ENCODE assay signal across 10 mouse cellular contexts in the genomic region with DNA sequence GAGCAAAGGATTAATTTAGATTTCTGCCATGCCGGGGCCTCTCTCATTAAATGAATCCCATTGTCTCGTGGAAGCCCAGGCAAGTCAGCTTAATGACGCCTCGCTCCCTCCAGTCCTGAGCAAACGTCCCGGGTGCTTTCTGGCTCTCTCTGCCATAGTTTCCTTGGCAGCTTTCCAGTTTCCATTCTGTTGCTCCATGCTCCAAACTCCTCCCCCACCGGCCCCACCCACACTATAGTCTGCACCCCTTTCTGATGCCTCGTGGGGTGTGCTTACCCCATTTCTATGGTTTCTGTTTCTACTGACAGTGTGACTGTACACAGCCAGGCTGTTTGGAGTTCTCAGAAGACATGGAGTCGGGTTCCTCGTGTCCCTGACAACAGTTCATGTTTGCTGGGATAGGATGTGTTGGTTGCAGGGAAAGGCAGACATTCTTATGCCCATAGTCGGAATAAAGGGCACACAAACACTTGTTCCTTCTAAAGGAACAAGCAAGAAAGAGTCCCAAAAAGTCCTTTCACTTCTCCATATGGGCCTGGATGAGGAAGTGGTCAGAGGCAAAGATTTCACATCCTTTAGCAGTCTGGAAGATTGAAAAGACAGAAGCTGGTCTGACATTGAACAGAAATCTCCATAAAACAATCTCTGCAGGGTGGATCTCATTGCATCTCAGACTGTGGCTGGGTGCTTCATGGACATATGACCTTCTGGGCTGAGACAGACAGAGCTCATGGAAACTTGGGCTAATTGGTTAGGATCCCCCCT. TPM values are rescaled to one million over a fixed set of nuclear protein-coding genes. Genes with fewer than 3 reads are reported as not detected.
DNase-seq lines count a peak whose midpoint lies in the region; ATAC-seq lines count a peak whose summit lies in the region.
"Had no signal": no experiment of that assay in that cellular context is flagged by ENCODE, and none has a peak within 500 bp of the region (broad histone marks: within the 10 kb centered on the region; RNA-seq: fewer than 3 reads in every experiment).

No protein-coding gene starts in this region.

- peak overlapping the region; percentile 77 for H3K27ac ChIP-seq in neural tube, embryonic 11.5 days (ENCODE audit: low read depth, low read length)
- peak overlapping the region; percentile 92 for H3K27ac ChIP-seq in embryonic facial prominence, embryonic 10.5 days (replicated peaks)
- peak overlapping the region; percentile 81 for H3K27ac ChIP-seq in heart, embryonic 13.5 days (replicated peaks)
- peak overlapping the region; percentile 90 for H3K27ac ChIP-seq in kidney, embryonic 15.5 days
- H3K27ac ChIP-seq in liver, embryonic 11.5 days (ENCODE audit: low read depth, low read length), result 0 out of 2 replicates have a peak overlapping the region, but pooled peaks have one; percentile 6
- H3K27ac ChIP-seq in neural tube, embryonic 12.5 days, result 0 out of 2 replicates have a peak overlapping the region, but pooled peaks have one; percentile 38
- H3K27ac ChIP-seq: liver, embryonic 14.5 days had no signal

- ATAC-seq in neural tube, embryonic 11.5 days (ENCODE audit: insufficient read depth, low FRiP score, low TSS enrichment), result peak; percentile 48; the same call in 1 of the 2 replicates
- ATAC-seq in heart, embryonic 13.5 days (ENCODE audit: extremely low read depth, insufficient number of reproducible peaks, low FRiP score, low TSS enrichment), result no peak
- no peak; the same call in 1 of the 2 replicates for ATAC-seq in kidney, embryonic 15.5 days (replicated peaks; ENCODE audit: low FRiP score)
- no peak for ATAC-seq in liver, embryonic 11.5 days (replicated peaks; ENCODE audit: low FRiP score)
- peak; percentile 63; the same call in 1 of the 2 replicates for ATAC-seq in neural tube, embryonic 12.5 days (ENCODE audit: low FRiP score, low read depth)
- ATAC-seq: Patski had no signal

- H3K27me3 ChIP-seq in neural tube, embryonic 11.5 days (ENCODE audit: control insufficient read depth, insufficient read depth, low read length), result no peaks in the 10 kb centered on the region
- no peaks in the 10 kb centered on the region; the same call in 1 of the 2 replicates for H3K27me3 ChIP-seq in embryonic facial prominence, embryonic 10.5 days (replicated peaks; ENCODE audit: low read depth, poor library complexity, severe bottlenecking)
- no peaks in the 10 kb centered on the region for H3K27me3 ChIP-seq in heart, embryonic 13.5 days (replicated peaks)
- 0 out of 2 replicates have a peak, but pooled peaks cover 3% of the 10 kb centered on the region for H3K27me3 ChIP-seq in kidney, embryonic 15.5 days
- H3K27me3 ChIP-seq in liver, embryonic 11.5 days (replicated peaks; ENCODE audit: control insufficient read depth, insufficient read depth, low read length), result no peaks in the 10 kb centered on the region
- H3K27me3 ChIP-seq in neural tube, embryonic 12.5 days (replicated peaks), result no peaks in the 10 kb centered on the region

- H3K4me3 ChIP-seq in neural tube, embryonic 11.5 days (ENCODE audit: low read depth, low read length), result no peak overlapping the region
- H3K4me3 ChIP-seq in embryonic facial prominence, embryonic 10.5 days, result 0 out of 2 replicates have a peak overlapping the region, but pooled peaks have one; percentile 16
- H3K4me3 ChIP-seq in heart, embryonic 13.5 days, result no peak overlapping the region
- H3K4me3 ChIP-seq in kidney, embryonic 15.5 days (replicated peaks), result no peak overlapping the region
- H3K4me3 ChIP-seq in liver, embryonic 11.5 days (ENCODE audit: low read depth, low read length), result no peak overlapping the region
- H3K4me3 ChIP-seq in neural tube, embryonic 12.5 days, result no peak overlapping the region

- H3K36me3 ChIP-seq in neural tube, embryonic 11.5 days (ENCODE audit: control insufficient read depth, insufficient read depth, low read length), result no peaks in the 10 kb centered on the region
- H3K36me3 ChIP-seq in embryonic facial prominence, embryonic 10.5 days (replicated peaks), result no peaks in the 10 kb centered on the region
- H3K36me3 ChIP-seq in heart, embryonic 13.5 days, result no peaks in the 10 kb centered on the region
- H3K36me3 ChIP-seq in kidney, embryonic 15.5 days, result no peaks in the 10 kb centered on the region
- no peaks in the 10 kb centered on the region for H3K36me3 ChIP-seq in liver, embryonic 11.5 days (ENCODE audit: control insufficient read depth, insufficient read depth, low read length)
- H3K36me3 ChIP-seq in neural tube, embryonic 12.5 days, result no peaks in the 10 kb centered on the region

- H3K9ac ChIP-seq in neural tube, embryonic 11.5 days (ENCODE audit: low read length), result no peak overlapping the region
- peak overlapping the region; percentile 72; the same call in 1 of the 2 replicates for H3K9ac ChIP-seq in heart, embryonic 13.5 days
- H3K9ac ChIP-seq in kidney, embryonic 15.5 days, result no peak overlapping the region
- H3K9ac ChIP-seq in liver, embryonic 11.5 days (ENCODE audit: low read depth, low read length), result no peak overlapping the region
- H3K9ac ChIP-seq in neural tube, embryonic 12.5 days, result no peak overlapping the region
- H3K9ac ChIP-seq: liver, embryonic 14.5 days had no signal

- H3K4me1 ChIP-seq in neural tube, embryonic 11.5 days (ENCODE audit: control insufficient read depth, insufficient read depth, low read length), result peaks cover 12% of the 10 kb centered on the region
- H3K4me1 ChIP-seq in embryonic facial prominence, embryonic 10.5 days, result peaks cover 73% of the 10 kb centered on the region
- peaks cover 55% of the 10 kb centered on the region for H3K4me1 ChIP-seq in heart, embryonic 13.5 days
- peaks cover 52% of the 10 kb centered on the region for H3K4me1 ChIP-seq in kidney, embryonic 15.5 days
- peaks cover 4% of the 10 kb centered on the region for H3K4me1 ChIP-seq in liver, embryonic 11.5 days (replicated peaks; ENCODE audit: control insufficient read depth, insufficient read depth, low read length)
- H3K4me1 ChIP-seq in neural tube, embryonic 12.5 days, result peaks cover 28% of the 10 kb centered on the region

- H3K4me2 ChIP-seq in neural tube, embryonic 11.5 days (ENCODE audit: low read depth), result no peak overlapping the region
- H3K4me2 ChIP-seq in heart, embryonic 13.5 days, result no peak overlapping the region; the same call in 1 of the 2 replicates
- H3K4me2 ChIP-seq in kidney, embryonic 15.5 days, result no peak overlapping the region
- no peak overlapping the region for H3K4me2 ChIP-seq in liver, embryonic 11.5 days
- 0 out of 2 replicates have a peak overlapping the region, but pooled peaks have one; percentile 12 for H3K4me2 ChIP-seq in neural tube, embryonic 12.5 days (replicated peaks)

- 34% methylated on average over 11 of the region's 11 CpGs for WGBS in neural tube, embryonic 11.5 days
- 25% methylated on average over 11 of the region's 11 CpGs for whole genome bisulfite sequencing in embryonic facial prominence, embryonic 10.5 days
- WGBS in heart, embryonic 13.5 days, result 24% methylated on average over 11 of the region's 11 CpGs
- WGBS in kidney, embryonic 15.5 days, result 25% methylated on average over 11 of the region's 11 CpGs
- WGBS in liver, embryonic 11.5 days, result 49% methylated on average over 11 of the region's 11 CpGs
- 24% methylated on average over 11 of the region's 11 CpGs for WGBS in neural tube, embryonic 12.5 days

- H3K9me3 ChIP-seq in neural tube, embryonic 11.5 days (ENCODE audit: control insufficient read depth, low read length), result no peaks in the 10 kb centered on the region
- H3K9me3 ChIP-seq in embryonic facial prominence, embryonic 10.5 days, result no peaks in the 10 kb centered on the region
- H3K9me3 ChIP-seq in heart, embryonic 13.5 days, result no peaks in the 10 kb centered on the region
- H3K9me3 ChIP-seq in kidney, embryonic 15.5 days (replicated peaks), result no peaks in the 10 kb centered on the region
- H3K9me3 ChIP-seq in liver, embryonic 11.5 days (ENCODE audit: control insufficient read depth, low read length), result no peaks in the 10 kb centered on the region
- H3K9me3 ChIP-seq in neural tube, embryonic 12.5 days, result no peaks in the 10 kb centered on the region

- DNase-seq in neural tube, embryonic 11.5 days (ENCODE audit: low spot score), result no peak
- no peak for DNase-seq in neural tube, embryonic 10.5 days (ENCODE audit: extremely low spot score, low spot score)
- DNase-seq in embryonic facial prominence, embryonic 10.5 days (ENCODE audit: low spot score), result peak; percentile 39
- DNase-seq in liver, embryonic 11.5 days (ENCODE audit: low spot score), result no peak
- no peak for DNase-seq in T-cell, adult 2 months (ENCODE audit: low spot score)

RNA-seq across cellular contexts. Expression of a gene that starts 25.5 kb away (rescaled TPM):
- polyA plus RNA-seq in neural tube, embryonic 11.5 days (2014; fragmentation: Nextera tagmentation; extraction: Ambion mirVana), result 156 and 161 TPM in 2 replicates
- polyA plus RNA-seq in embryonic facial prominence, embryonic 10.5 days (2016; fragmentation: Nextera tagmentation; extraction: Ambion mirVana), result 115 and 131 TPM in 2 replicates
- 87.6 and 91.3 TPM in 2 replicates for polyA plus RNA-seq in heart, embryonic 13.5 days (2015; fragmentation: Nextera tagmentation; extraction: Ambion mirVana)
- 61.0 and 65.3 TPM in 2 replicates for polyA plus RNA-seq in kidney, embryonic 15.5 days (2015; fragmentation: Nextera tagmentation; extraction: Ambion mirVana)
- polyA plus RNA-seq in liver, embryonic 11.5 days (2014; fragmentation: Nextera tagmentation; extraction: Ambion mirVana), result 30.3 and 32.4 TPM in 2 replicates
- polyA plus RNA-seq in neural tube, embryonic 12.5 days (2016; fragmentation: Nextera tagmentation; extraction: Ambion mirVana), result 144 and 152 TPM in 2 replicates

Comparison
In these comparisons a context has a peak if more than half of its experiments do, and no peak if none do; other contexts are left out.
1. ATAC-seq: peak in neural tube, embryonic 11.5 days (single experiment) and neural tube, embryonic 12.5 days (single experiment); none in heart, embryonic 13.5 days (single experiment), kidney, embryonic 15.5 days (single experiment) and liver, embryonic 11.5 days (single experiment).
2. H3K27ac ChIP-seq: peak in every context shown above with its lines; median percentile 92 in embryonic facial prominence, embryonic 10.5 days; 90 in kidney, embryonic 15.5 days; 81 in heart, embryonic 13.5 days; 77 in neural tube, embryonic 11.5 days; 38 in neural tube, embryonic 12.5 days; 6 in liver, embryonic 11.5 days.